Mouse (Mus musculus): ENCODE measurements around the gene Fgd6. TPM values are rescaled to one million over a fixed set of nuclear protein-coding genes. Genes with fewer than 3 reads are reported as not detected.

Fgd6 gene
- polyA plus RNA-seq, 1 experiment from 2014 or later: 3.4 TPM

GRCm38 (mm10) chr10:94107168-94107567 lies 71.4 kb downstream of the Fgd6 start:
- H3K4me2 ChIP-seq (replicated peaks): no peak overlapping the region
- WGBS: 43% methylated on average over 4 of the region's 4 CpGs
- no peak overlapping the region for H3K9ac ChIP-seq
- H3K27me3 ChIP-seq (replicated peaks): no peaks in the 10 kb centered on the region
- H3K27ac ChIP-seq: no peak overlapping the region
- no peaks in the 10 kb centered on the region for H3K4me1 ChIP-seq (replicated peaks)
- H3K36me3 ChIP-seq: peaks cover 3% of the 10 kb centered on the region
- H3K4me3 ChIP-seq (replicated peaks): no peak overlapping the region
- ATAC-seq: no peak
- H3K9me3 ChIP-seq: no peaks in the 10 kb centered on the region

DNA sequence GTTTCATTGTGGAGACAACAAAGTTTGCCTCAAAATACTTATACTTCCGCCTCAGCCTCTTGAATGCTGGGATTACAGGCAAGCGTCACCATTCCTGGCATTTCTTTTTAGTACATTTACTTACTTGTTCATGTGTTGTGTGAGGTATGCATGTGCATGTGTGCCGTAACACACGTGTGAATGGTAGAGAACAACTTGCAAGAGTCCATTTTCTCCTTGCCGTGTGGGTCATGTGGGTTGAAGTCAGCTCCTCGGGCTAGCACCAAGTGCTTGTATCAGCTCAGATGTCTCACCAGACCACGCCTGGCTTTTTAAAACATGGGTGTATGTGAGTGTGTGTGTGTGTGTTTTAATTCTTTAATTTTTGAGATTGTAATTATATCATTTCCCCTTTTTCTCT lies 71.8 kb downstream of the Fgd6 start:
- H3K36me3 ChIP-seq: peaks cover 3% of the 10 kb centered on the region
- ATAC-seq: no peak
- H3K27me3 ChIP-seq (replicated peaks): no peaks in the 10 kb centered on the region
- WGBS: 91% methylated on average over 7 of the region's 7 CpGs
- no peak overlapping the region for H3K9ac ChIP-seq
- H3K27ac ChIP-seq: no peak overlapping the region
- H3K9me3 ChIP-seq: no peaks in the 10 kb centered on the region
- no peak overlapping the region for H3K4me2 ChIP-seq (replicated peaks)
- H3K4me1 ChIP-seq (replicated peaks): no peaks in the 10 kb centered on the region
- no peak overlapping the region for H3K4me3 ChIP-seq (replicated peaks)

DNA sequence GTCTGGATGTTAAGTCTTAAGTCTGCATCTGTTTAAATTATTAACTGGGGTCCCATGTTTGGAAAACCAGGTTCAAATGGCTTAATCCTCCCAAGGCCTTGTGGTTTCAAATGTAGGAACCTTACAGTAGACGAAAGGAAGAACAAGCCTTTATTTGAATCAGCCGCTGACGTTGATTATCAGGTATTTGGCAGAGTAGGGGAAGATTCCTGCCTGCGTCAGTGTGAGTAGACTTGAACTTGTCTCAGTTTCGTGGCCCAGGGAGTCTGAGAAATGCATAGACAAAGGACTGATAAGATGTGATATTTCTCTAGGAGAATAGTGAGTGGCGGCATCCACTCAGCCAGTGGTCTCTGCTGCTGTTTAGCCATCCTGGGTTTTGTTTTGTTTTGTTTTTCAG lies 73.0 kb downstream of the Fgd6 start:
- Histone ChIP-seq H3K4me2 (replicated peaks) (no peak overlapping the region), H3K27ac (no peak overlapping the region), H3K4me1 (replicated peaks) (no peaks in the 10 kb centered on the region), H3K4me3 (replicated peaks) (no peak overlapping the region), H3K9ac (no peak overlapping the region), H3K9me3 (no peaks in the 10 kb centered on the region), H3K36me3 (peaks cover 2% of the 10 kb centered on the region), H3K27me3 (replicated peaks) (no peaks in the 10 kb centered on the region)
- ATAC-seq: no peak
- WGBS: 94% methylated on average over 6 of the region's 6 CpGs

DNA sequence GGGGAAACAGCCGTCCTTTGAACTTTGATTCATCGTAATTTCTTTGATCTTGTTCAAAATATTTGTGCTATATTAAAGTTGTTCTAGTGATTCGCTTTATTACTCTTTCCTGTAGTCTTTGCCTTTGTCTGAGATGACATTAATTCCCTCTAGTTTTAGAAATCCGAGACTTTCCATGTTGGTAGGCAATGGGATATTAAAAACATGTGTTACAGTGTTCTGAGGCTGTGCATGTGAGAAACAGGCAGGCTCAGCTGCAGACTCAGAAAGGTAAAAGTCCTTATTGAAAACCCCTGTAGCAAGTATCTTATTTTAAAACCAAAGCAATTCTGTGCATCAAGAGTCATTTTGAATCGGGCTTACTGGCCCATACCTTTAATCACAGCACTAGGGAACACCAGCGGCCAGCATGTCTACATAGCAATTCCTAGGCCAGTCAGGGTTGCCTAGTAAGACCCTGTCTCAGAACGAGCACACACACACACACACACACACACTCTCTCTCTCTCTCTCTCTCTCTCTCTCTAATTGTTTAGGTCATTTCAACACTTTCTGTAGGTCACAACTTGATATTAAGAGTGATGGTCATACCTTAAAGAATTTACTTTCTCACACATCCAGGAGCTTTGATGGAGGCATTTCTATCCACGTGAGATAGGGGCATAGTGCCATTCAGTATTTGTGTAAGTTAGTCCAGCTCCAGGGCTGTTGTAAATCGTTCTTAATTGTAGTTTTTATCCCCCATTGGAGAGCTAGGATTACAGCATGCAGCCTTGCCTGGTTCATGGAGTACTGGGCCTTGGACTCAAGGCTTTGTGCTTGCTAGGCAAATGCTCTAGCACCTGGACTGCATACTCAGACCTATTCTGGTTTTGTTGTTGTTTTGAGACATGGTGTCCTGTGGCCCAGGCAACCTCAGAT lies 75.3 kb downstream of the Fgd6 start:
- H3K9ac ChIP-seq: no peak overlapping the region
- H3K36me3 ChIP-seq: no peaks in the 10 kb centered on the region
- H3K4me3 ChIP-seq (replicated peaks): no peak overlapping the region
- H3K4me1 ChIP-seq (replicated peaks): no peaks in the 10 kb centered on the region
- H3K4me2 ChIP-seq (replicated peaks): no peak overlapping the region
- no peaks in the 10 kb centered on the region for H3K9me3 ChIP-seq
- ATAC-seq: no peak
- no peaks in the 10 kb centered on the region for H3K27me3 ChIP-seq (replicated peaks)
- H3K27ac ChIP-seq: no peak overlapping the region
- 84% methylated on average over 9 of the region's 9 CpGs for WGBS

DNA sequence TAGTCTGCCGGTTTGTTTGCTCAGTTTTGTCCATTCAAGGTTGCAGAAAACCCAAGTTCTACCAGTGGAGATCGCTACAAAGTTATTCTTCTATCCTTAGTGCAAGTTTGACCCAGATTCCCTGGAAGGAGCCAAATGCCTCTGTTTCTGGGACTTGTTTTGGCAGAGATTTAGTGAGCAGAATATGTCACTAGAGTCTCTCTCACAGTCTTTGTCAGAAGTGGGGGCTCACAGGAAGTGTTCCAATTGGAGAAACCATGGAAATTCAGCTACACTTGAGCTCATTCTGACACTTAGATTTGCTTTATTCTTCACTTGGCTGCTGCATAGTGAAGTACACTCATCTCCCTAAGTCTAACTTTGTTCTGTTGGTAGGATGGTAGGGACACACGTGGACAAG lies 76.4 kb downstream of the Fgd6 start:
- no peak overlapping the region for H3K27ac ChIP-seq
- ATAC-seq: no peak
- no peaks in the 10 kb centered on the region for H3K9me3 ChIP-seq
- H3K36me3 ChIP-seq: no peaks in the 10 kb centered on the region
- no peaks in the 10 kb centered on the region for H3K4me1 ChIP-seq (replicated peaks)
- no peak overlapping the region for H3K4me3 ChIP-seq (replicated peaks)
- no peak overlapping the region for H3K9ac ChIP-seq
- no peaks in the 10 kb centered on the region for H3K27me3 ChIP-seq (replicated peaks)
- no peak overlapping the region for H3K4me2 ChIP-seq (replicated peaks)
- WGBS: 84% methylated on average over 3 of the region's 3 CpGs

- no peaks in the 10 kb centered on the region for H3K36me3 ChIP-seq
- H3K27me3 ChIP-seq (replicated peaks): no peaks in the 10 kb centered on the region
- H3K27ac ChIP-seq: no peak overlapping the region
- ATAC-seq: peak; percentile 85
- H3K4me1 ChIP-seq (replicated peaks): no peaks in the 10 kb centered on the region
- no peaks in the 10 kb centered on the region for H3K9me3 ChIP-seq
- peak overlapping the region; percentile 14; the same call in 1 of the 2 replicates for H3K4me2 ChIP-seq (replicated peaks)
- H3K4me3 ChIP-seq (replicated peaks): no peak overlapping the region
- WGBS: 29% methylated on average over 6 of the region's 6 CpGs
- H3K9ac ChIP-seq: no peak overlapping the region
Observed at GRCm38 (mm10) chr10:94115893-94116599, 80.2 kb downstream of the Fgd6 start.

DNA sequence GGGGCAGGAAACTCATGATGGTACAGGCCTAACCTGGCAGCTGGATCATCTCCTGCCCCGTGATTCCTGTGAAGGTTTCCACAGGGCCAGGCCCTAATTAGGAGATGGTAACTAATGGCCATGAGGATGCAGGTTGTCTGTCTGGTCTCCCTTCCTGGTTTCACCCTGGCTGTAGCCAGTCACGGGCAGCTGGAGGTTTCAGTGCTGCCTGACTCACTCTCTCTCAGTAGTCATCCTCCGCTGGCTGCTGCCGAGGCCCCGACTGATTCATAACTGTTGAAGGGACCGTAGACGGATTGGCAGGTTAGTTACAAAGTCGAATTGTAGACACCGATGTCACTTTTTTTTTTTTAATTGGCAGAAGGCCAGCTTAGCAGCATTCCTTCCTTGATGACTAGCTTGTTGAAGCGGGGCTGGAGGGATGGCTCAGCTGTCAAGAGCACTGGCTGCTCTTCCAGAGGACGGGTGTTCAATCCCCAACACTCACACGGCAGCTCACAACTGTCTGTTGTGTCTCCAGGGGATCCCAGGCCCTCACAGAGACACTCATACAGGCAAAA lies 81.1 kb downstream of the Fgd6 start:
- Histone ChIP-seq H3K36me3 (no peaks in the 10 kb centered on the region), H3K4me1 (replicated peaks) (no peaks in the 10 kb centered on the region), H3K9me3 (no peaks in the 10 kb centered on the region), H3K4me3 (replicated peaks) (no peak overlapping the region), H3K4me2 (replicated peaks) (no peak overlapping the region), H3K27ac (no peak overlapping the region), H3K27me3 (replicated peaks) (no peaks in the 10 kb centered on the region), H3K9ac (no peak overlapping the region)
- 57% methylated on average over 12 of the region's 12 CpGs for WGBS
- ATAC-seq: peak; percentile 37

- H3K36me3 ChIP-seq: no peaks in the 10 kb centered on the region
- no peak overlapping the region for H3K4me3 ChIP-seq (replicated peaks)
- no peak for ATAC-seq
- no peak overlapping the region for H3K4me2 ChIP-seq (replicated peaks)
- no peaks in the 10 kb centered on the region for H3K27me3 ChIP-seq (replicated peaks)
- H3K27ac ChIP-seq: no peak overlapping the region
- H3K9ac ChIP-seq: no peak overlapping the region
- 86% methylated on average over 3 of the region's 3 CpGs for WGBS
- no peaks in the 10 kb centered on the region for H3K4me1 ChIP-seq (replicated peaks)
- no peaks in the 10 kb centered on the region for H3K9me3 ChIP-seq
Observed at GRCm38 (mm10) chr10:94117916-94118315, 82.1 kb downstream of the Fgd6 start.

- Histone ChIP-seq H3K9ac (no peak overlapping the region), H3K4me1 (replicated peaks) (no peaks in the 10 kb centered on the region), H3K4me3 (replicated peaks) (no peak overlapping the region), H3K9me3 (no peaks in the 10 kb centered on the region), H3K36me3 (no peaks in the 10 kb centered on the region), H3K4me2 (replicated peaks) (no peak overlapping the region), H3K27me3 (replicated peaks) (no peaks in the 10 kb centered on the region), H3K27ac (no peak overlapping the region)
- 63% methylated on average over 7 of the region's 7 CpGs for WGBS
- peak; percentile 74 for ATAC-seq
Observed at GRCm38 (mm10) chr10:94118993-94119392, 83.2 kb downstream of the Fgd6 start.

GRCm38 (mm10) chr10:94120676-94121075 lies 84.9 kb downstream of the Fgd6 start:
- H3K27ac ChIP-seq: no peak overlapping the region
- H3K36me3 ChIP-seq: no peaks in the 10 kb centered on the region
- no peaks in the 10 kb centered on the region for H3K4me1 ChIP-seq (replicated peaks)
- no peak overlapping the region for H3K4me3 ChIP-seq (replicated peaks)
- no peak for ATAC-seq
- 87% methylated on average over 9 of the region's 9 CpGs for WGBS
- H3K9me3 ChIP-seq: no peaks in the 10 kb centered on the region
- H3K9ac ChIP-seq: no peak overlapping the region
- H3K4me2 ChIP-seq (replicated peaks): no peak overlapping the region
- no peaks in the 10 kb centered on the region for H3K27me3 ChIP-seq (replicated peaks)

GRCm38 (mm10) chr10:94122595-94122994 lies 86.8 kb downstream of the Fgd6 start:
- no peak overlapping the region for H3K9ac ChIP-seq
- H3K27ac ChIP-seq: no peak overlapping the region
- WGBS: 96% methylated on average over 7 of the region's 7 CpGs
- no peak overlapping the region for H3K4me2 ChIP-seq (replicated peaks)
- no peak for ATAC-seq
- H3K9me3 ChIP-seq: no peaks in the 10 kb centered on the region
- no peaks in the 10 kb centered on the region for H3K4me1 ChIP-seq (replicated peaks)
- no peak overlapping the region for H3K4me3 ChIP-seq (replicated peaks)
- no peaks in the 10 kb centered on the region for H3K27me3 ChIP-seq (replicated peaks)
- H3K36me3 ChIP-seq: no peaks in the 10 kb centered on the region

- Histone ChIP-seq H3K4me3 (replicated peaks) (no peak overlapping the region), H3K9me3 (no peaks in the 10 kb centered on the region), H3K4me1 (replicated peaks) (no peaks in the 10 kb centered on the region), H3K27me3 (replicated peaks) (no peaks in the 10 kb centered on the region), H3K4me2 (replicated peaks) (no peak overlapping the region), H3K9ac (no peak overlapping the region), H3K36me3 (no peaks in the 10 kb centered on the region), H3K27ac (no peak overlapping the region)
- ATAC-seq: no peak
- WGBS: 90% methylated on average over 5 of the region's 5 CpGs
Observed at GRCm38 (mm10) chr10:94123581-94123980, 87.8 kb downstream of the Fgd6 start.
